Mouse (Mus musculus): ENCODE data around the gene Usp10.

The Usp10 gene

GRCm38 (mm10) chr8:119909944-119910546 is at the start of gene Usp10:
Usp10 (plus strand) TSS chr8:119910360.
- peak; percentile 27 for DNase-seq

GRCm38 (mm10) chr8:119861706-119862389 is 48.3 kb upstream of the Usp10 start, which contains the start of gene Klhl36:
Klhl36 (plus strand) TSS chr8:119862266.
- DNase-seq, result peak; percentile 98

GRCm38 (mm10) chr8:119862390-119862734 is 47.8 kb upstream of the Usp10 start:
- no peak for DNase-seq

GRCm38 (mm10) chr8:119862749-119863148 is 47.4 kb upstream of the Usp10 start:
- DNase-seq, result no peak

DNA sequence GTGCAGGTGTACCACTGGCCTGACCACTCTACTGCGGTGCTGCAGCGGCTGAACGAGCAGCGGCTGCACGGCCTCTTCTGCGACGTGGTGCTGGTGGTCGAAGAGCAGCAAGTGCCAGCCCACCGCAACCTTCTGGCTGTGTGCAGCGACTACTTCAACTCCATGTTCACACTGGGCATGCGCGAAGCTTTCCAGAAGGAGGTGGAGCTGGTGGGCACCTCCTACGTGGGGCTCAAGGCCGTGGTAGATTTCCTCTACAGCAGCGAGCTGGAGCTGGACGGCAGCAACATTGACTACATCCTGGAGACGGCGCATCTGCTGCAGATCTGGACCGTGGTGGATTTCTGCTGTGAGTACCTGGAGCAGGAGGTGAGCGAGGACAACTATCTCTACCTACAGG is 40.5 kb upstream of the Usp10 start:
- no peak for DNase-seq

DNA sequence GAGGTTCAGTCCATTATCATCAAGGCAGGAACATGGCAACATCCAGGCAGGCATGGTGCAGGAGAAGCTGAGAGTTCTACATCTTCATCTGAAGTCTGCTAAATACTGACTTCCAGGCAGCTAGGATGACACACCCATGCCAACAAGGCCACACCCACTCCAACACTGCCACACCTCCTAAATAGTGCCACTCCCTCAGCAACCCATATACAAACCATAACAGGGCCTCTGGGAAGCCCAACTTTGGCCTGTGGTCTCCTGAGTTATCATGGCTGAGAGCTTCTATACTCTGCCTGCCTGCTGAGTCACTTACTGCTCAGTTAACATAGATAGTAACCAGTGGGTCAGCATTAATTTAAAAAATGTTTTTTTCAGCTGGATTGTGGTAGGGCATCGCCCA is 37.0 kb upstream of the Usp10 start:
- no peak for DNase-seq

GRCm38 (mm10) chr8:119881301-119881700 is 28.9 kb upstream of the Usp10 start:
- DNase-seq, result no peak

GRCm38 (mm10) chr8:119881917-119882316 is 28.2 kb upstream of the Usp10 start:
- DNase-seq, result no peak

GRCm38 (mm10) chr8:119883281-119883680 is 26.9 kb upstream of the Usp10 start:
- DNase-seq, result no peak

GRCm38 (mm10) chr8:119885612-119886011 is 24.5 kb upstream of the Usp10 start:
- peak; percentile 32 for DNase-seq

- no peak for DNase-seq
Observed at GRCm38 (mm10) chr8:119887130-119887529, 23.0 kb upstream of the Usp10 start.

DNA sequence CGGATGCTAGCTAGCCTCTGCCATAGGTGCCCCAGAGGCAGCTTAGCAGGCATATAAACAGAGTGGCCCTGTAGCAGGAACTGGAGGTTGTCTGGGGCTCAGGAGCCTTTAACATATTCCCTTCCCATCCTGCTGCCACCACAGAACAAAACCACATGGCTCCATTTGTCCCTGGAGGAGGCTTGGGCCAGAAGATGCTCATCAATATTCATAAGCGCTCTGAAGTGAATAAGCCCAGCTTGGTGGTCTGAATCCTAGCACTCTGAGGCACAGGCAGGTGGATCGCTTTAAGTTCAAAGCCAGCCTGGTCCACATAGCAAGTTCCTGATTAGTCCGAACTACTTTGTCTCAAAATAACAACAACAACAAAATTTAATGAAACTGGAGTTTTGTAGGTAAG is 22.1 kb upstream of the Usp10 start:
- no peak for DNase-seq

DNA sequence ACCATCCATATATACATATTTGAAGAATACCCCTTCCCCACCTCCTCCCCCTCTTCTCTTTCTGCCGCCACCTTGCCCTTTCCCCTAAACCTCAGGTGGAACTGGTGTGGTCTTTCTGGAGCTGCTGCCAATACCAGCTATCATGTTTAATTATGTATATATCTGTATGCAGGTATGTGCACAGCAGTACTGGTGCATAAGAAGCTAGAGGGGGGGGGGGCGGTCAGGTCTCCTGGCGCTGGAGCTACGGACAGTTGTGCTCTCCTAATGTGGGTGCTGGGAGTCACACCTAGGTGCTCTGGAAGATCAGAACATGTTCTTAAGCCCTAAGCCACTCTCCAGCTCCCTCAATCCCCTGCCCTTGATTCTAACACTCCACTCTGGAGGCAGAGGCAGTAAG is 13.1 kb upstream of the Usp10 start:
- no peak for DNase-seq

DNA sequence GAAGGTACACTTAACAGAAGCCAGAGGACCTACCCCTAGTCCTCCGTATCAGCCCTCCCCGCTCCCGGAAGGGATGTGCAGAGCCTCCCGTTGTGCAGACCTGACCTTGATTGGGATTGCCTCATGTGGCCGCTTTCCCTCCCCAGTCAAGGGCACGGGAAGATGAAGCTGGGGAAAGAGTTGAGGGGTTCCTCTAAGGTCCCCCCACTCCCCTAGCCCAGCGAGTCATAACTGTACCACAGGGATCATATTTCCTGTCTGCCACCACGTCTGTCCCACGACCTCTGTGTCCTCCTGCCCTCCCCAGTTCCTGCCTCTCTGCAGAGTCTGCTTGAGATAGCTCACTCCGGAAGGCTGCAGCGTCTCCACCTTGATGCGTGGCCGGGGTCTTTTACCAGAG is 12.2 kb upstream of the Usp10 start:
- DNase-seq, result no peak

GRCm38 (mm10) chr8:119901349-119901748 is 8.8 kb upstream of the Usp10 start:
- no peak for DNase-seq

DNA sequence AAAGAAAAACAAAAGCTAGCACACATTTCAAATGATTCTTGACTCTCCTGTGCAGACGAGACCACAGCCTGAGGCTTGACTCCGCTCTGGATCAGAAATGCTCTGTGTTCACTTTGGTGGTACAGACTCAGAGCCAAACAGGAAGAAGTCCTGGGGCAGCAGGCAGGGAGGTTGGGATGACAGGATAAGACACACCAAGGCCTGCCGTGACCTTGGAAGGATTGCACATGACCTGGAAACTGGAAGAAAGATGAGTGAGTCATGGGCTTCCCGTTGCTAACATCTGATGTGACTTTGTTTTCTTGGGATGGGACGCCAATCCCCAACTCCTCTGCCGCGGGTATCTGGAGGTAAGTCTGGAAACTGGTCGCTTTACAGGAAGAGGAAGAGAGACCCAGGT is 8.2 kb upstream of the Usp10 start:
- no peak for DNase-seq

DNA sequence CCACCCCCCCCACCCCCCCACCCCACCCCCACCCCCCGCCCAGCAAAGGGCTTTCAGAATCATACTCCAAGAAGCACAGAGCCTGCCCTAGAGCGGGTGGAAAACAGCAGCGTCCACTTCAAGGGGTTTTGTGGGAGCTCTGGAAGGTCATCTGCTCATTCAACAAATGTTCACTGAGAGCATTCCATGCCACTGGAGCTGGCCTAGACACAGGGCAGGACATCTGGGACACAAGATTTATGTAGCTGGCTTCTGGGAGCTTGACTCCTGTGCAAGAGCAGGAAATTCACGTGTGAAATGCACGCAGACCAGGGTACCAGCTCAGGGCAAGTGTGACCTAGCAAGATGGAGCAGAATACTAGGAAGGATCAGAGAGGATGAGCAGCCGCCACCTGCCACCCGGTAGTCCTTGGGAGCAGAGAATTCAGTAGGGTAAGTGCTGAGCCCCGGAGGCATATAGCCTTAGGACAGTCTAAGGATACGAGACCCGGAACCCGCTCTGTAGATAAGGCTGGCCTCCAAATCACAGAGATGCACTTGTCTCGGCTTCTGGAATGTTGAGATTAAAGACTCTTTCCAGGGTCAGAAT is 5.7 kb upstream of the Usp10 start:
- DNase-seq, result no peak

DNA sequence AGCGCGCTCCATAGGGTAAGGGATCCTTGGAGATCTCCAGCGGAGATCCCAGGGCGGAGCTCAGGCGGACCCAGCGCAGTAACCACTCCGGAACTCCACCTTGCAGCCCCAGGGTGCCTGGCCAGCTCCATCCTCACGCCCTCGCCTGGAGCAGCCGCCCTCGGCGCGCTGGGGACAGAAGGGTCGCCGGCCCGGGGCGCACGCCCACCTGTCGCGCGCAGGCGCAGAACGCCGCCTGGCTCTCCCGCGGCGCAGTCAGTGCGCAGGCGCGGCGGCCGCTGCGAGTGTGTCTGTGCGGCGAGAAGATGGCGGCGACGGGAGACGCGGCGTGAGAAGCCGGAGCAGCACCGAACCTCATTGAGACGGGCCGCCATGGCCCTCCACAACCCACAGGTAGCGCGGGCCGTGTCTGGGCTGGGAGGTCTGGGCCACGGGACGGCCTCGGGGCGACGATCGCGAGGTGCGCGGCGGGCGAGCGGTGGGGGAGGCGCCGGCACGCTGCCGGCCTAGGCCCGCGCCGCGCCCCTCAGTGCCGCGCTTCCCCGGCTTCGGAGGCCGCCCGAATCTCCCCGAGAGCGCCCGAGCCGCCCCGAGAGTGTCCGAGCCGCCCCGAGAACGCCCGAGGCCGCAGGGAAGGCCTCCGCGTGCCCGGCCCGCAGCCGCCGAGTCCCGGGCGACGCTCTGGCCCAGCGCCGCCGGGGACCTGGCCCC is 542 bp downstream of the Usp10 start, which contains the start of gene Gm20388:
Gene Gm20388 (plus strand): TSS at position 295 of the 711 bp plus-strand sequence.
- peak; percentile 96 for DNase-seq

DNA sequence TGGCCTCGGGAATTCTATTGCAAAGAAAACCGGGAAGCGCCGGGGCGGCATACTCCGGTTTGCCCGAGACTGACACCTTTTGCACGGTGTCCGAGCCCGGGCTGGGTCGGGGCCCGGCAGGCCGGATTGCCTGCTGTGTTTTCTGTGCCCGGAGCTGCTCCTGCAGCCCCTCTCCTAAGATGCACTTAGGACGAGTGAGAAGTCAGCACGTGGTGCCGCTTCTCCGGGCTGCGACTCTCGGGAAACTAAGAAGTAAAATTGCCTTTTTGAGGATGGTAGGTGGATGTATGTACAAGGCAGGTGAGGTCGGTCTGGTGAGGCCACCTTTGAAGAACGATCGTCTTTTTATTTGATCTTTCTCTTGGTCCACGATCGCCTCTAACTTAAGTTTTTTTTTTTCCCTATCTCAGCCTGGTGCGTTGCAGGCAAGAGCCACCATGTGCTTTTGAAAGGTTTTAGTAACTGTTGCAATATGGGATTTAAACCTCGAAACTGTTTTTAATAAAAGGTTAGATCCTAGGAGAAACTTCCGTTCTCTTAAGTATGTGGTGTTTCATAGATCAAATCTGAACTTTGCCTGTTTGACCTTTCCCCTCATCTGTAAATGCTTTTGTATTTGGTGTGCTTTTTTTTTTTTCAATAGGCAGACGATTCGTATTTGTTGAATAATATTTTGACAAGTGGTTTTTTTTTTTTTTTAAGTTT is 1.2 kb downstream of the Usp10 start:
- DNase-seq, result no peak

- no peak for DNase-seq
Observed at GRCm38 (mm10) chr8:119912643-119913042, 2.5 kb downstream of the Usp10 start.

GRCm38 (mm10) chr8:119913181-119913580 is 3.0 kb downstream of the Usp10 start:
- no peak for DNase-seq

GRCm38 (mm10) chr8:119914161-119914560 is 4.0 kb downstream of the Usp10 start:
- no peak for DNase-seq

- DNase-seq, result no peak
Observed at GRCm38 (mm10) chr8:119915298-119915697, 5.1 kb downstream of the Usp10 start.
